In the genomic region with DNA sequence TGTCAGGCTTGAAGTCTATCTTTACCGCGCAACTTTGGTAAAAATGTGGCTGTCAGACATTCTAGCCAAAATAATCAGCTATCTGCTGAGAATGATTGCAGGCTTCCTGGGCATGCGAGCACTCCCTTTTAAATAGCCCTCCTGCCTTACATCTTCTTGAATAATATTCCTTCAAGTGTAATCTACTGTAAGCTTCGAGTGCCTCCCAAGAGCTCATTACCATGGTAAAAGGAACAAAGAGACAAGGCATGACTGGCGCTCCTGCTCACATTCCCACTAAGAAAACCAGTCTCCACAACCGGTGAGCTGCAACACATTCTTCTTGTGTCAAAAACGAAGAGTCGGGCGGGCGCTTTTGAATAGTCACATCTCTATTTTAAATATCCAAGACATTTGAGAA, we compare ENCODE assay signal across 19 mouse cellular contexts.
DNase-seq lines count a peak whose midpoint lies in the region; ATAC-seq lines count a peak whose summit lies in the region.
"Had no signal": no experiment of that assay in that cellular context is flagged by ENCODE, and none has a peak within 500 bp of the region (broad histone marks: within the 10 kb centered on the region; RNA-seq: fewer than 3 reads in every experiment).

No protein-coding gene starts in this region.

- 48% methylated on average over 10 of the region's 10 CpGs for WGBS in hindbrain, embryonic 13.5 days
- WGBS in hindbrain, embryonic 12.5 days: 55% methylated on average over 10 of the region's 10 CpGs
- WGBS in forebrain, embryonic 16.5 days: 18% methylated on average over 10 of the region's 10 CpGs
- 39% methylated on average over 10 of the region's 10 CpGs for WGBS in midbrain, embryonic 15.5 days

- peaks cover 13% of the 10 kb centered on the region for H3K4me1 ChIP-seq in hindbrain, embryonic 13.5 days (replicated peaks)
- peaks cover 4% of the 10 kb centered on the region for H3K4me1 ChIP-seq in hindbrain, embryonic 12.5 days
- peaks cover 3% of the 10 kb centered on the region; the same call in 1 of the 2 replicates for H3K4me1 ChIP-seq in forebrain, embryonic 16.5 days (replicated peaks; ENCODE audit: control insufficient read depth, insufficient read depth, low read length)
- peaks cover 15% of the 10 kb centered on the region for H3K4me1 ChIP-seq in midbrain, embryonic 15.5 days
- H3K4me1 ChIP-seq: heart, embryonic 10.5 days; limb, embryonic 15.5 days had no signal

- no peak overlapping the region for H3K9ac ChIP-seq in hindbrain, embryonic 13.5 days
- no peak overlapping the region for H3K9ac ChIP-seq in hindbrain, embryonic 12.5 days
- no peak overlapping the region for H3K9ac ChIP-seq in forebrain, embryonic 16.5 days (replicated peaks; ENCODE audit: low read depth, low read length)
- H3K9ac ChIP-seq in midbrain, embryonic 15.5 days: no peak overlapping the region
- H3K9ac ChIP-seq: limb, embryonic 15.5 days had no signal

- H3K4me3 ChIP-seq in hindbrain, embryonic 13.5 days: no peak overlapping the region
- H3K4me3 ChIP-seq in hindbrain, embryonic 12.5 days: no peak overlapping the region
- H3K4me3 ChIP-seq in forebrain, embryonic 16.5 days (replicated peaks; ENCODE audit: low read length): no peak overlapping the region
- H3K4me3 ChIP-seq in midbrain, embryonic 15.5 days: no peak overlapping the region
- H3K4me3 ChIP-seq: heart, embryonic 10.5 days; layer of hippocampus, adult 2 months; limb, embryonic 15.5 days had no signal

- H3K9me3 ChIP-seq in hindbrain, embryonic 13.5 days: no peaks in the 10 kb centered on the region
- H3K9me3 ChIP-seq in hindbrain, embryonic 12.5 days (replicated peaks): no peaks in the 10 kb centered on the region
- no peaks in the 10 kb centered on the region for H3K9me3 ChIP-seq in forebrain, embryonic 16.5 days (ENCODE audit: control insufficient read depth, low read length)
- H3K9me3 ChIP-seq in midbrain, embryonic 15.5 days: no peaks in the 10 kb centered on the region
- H3K9me3 ChIP-seq: heart, embryonic 10.5 days; limb, embryonic 15.5 days had no signal

- H3K27ac ChIP-seq in hindbrain, embryonic 13.5 days: peak overlapping the region; percentile 9; the same call in 1 of the 2 replicates
- H3K27ac ChIP-seq in hindbrain, embryonic 12.5 days: no peak overlapping the region; the same call in 1 of the 2 replicates
- no peak overlapping the region; the same call in 1 of the 2 replicates for H3K27ac ChIP-seq in forebrain, embryonic 16.5 days (ENCODE audit: low read length)
- H3K27ac ChIP-seq in midbrain, embryonic 15.5 days: peak overlapping the region; percentile 22
- H3K27ac ChIP-seq: heart, embryonic 10.5 days; layer of hippocampus, adult 2 months; limb, embryonic 15.5 days had no signal

- no peaks in the 10 kb centered on the region for H3K36me3 ChIP-seq in hindbrain, embryonic 13.5 days
- H3K36me3 ChIP-seq in hindbrain, embryonic 12.5 days: no peaks in the 10 kb centered on the region
- H3K36me3 ChIP-seq in forebrain, embryonic 16.5 days (ENCODE audit: control insufficient read depth, insufficient read depth): no peaks in the 10 kb centered on the region
- no peaks in the 10 kb centered on the region for H3K36me3 ChIP-seq in midbrain, embryonic 15.5 days (replicated peaks)
- H3K36me3 ChIP-seq: heart, embryonic 10.5 days; limb, embryonic 15.5 days had no signal

- peak; percentile 47 for DNase-seq in R1 (ENCODE audit: low read depth, low spot score)
- DNase-seq in natural killer cell, adult 2 months (ENCODE audit: low spot score in 2 of 2): no peak
- DNase-seq: adrenal gland, postnatal 10 days; B cell, adult 2 months; cerebellum, adult 9-11 months; kidney, adult 2 months; kidney, postnatal 14 days; right cerebral cortex, postnatal 14 days; thymus, adult 18-20 months had no signal

- H3K4me2 ChIP-seq in hindbrain, embryonic 13.5 days: no peak overlapping the region; the same call in 1 of the 2 replicates
- H3K4me2 ChIP-seq in hindbrain, embryonic 12.5 days (replicated peaks): no peak overlapping the region
- 0 out of 2 replicates have a peak overlapping the region, but pooled peaks have one; percentile 18 for H3K4me2 ChIP-seq in forebrain, embryonic 16.5 days (ENCODE audit: low read length)
- H3K4me2 ChIP-seq in midbrain, embryonic 15.5 days: peak overlapping the region; percentile 19
- H3K4me2 ChIP-seq: limb, embryonic 15.5 days had no signal

- no peaks in the 10 kb centered on the region for H3K27me3 ChIP-seq in hindbrain, embryonic 13.5 days
- no peaks in the 10 kb centered on the region for H3K27me3 ChIP-seq in hindbrain, embryonic 12.5 days
- no peaks in the 10 kb centered on the region for H3K27me3 ChIP-seq in forebrain, embryonic 16.5 days (replicated peaks; ENCODE audit: control insufficient read depth, insufficient read depth, low read length)
- H3K27me3 ChIP-seq in midbrain, embryonic 15.5 days (replicated peaks): no peaks in the 10 kb centered on the region
- H3K27me3 ChIP-seq: limb, embryonic 15.5 days had no signal

- no peak for ATAC-seq in hindbrain, embryonic 13.5 days (ENCODE audit: low FRiP score)
- ATAC-seq in hindbrain, embryonic 12.5 days (ENCODE audit: low FRiP score): no peak
- peak; percentile 75 for ATAC-seq in forebrain, embryonic 16.5 days
- ATAC-seq in midbrain, embryonic 15.5 days (replicated peaks): peak; percentile 78; the same call in 1 of the 2 replicates
- ATAC-seq in CD4-positive, CD25-positive, alpha-beta regulatory T cell, adult 4 months: no peak
- ATAC-seq: activated CD4-positive, CD25-positive, alpha-beta regulatory T cell, adult 4 months; lung, postnatal 0 days had no signal

Comparison
In these comparisons a context has a peak if more than half of its experiments do, and no peak if none do; other contexts are left out.
1. H3K27ac ChIP-seq: peak in hindbrain, embryonic 13.5 days (single experiment) and midbrain, embryonic 15.5 days (single experiment); none in hindbrain, embryonic 12.5 days (single experiment) and forebrain, embryonic 16.5 days (single experiment).
2. ATAC-seq: peak in forebrain, embryonic 16.5 days (single experiment) and midbrain, embryonic 15.5 days (single experiment); none in hindbrain, embryonic 13.5 days (single experiment), hindbrain, embryonic 12.5 days (single experiment) and CD4-positive, CD25-positive, alpha-beta regulatory T cell, adult 4 months (single experiment).
3. H3K4me2 ChIP-seq: peak in forebrain, embryonic 16.5 days (single experiment) and midbrain, embryonic 15.5 days (single experiment); none in hindbrain, embryonic 13.5 days (single experiment) and hindbrain, embryonic 12.5 days (single experiment).